Mouse (Mus musculus) liver, embryonic 12.5 days (tissue): ENCODE measurements around the gene Wdr46. TPM values are rescaled to one million over a fixed set of nuclear protein-coding genes. Genes with fewer than 3 reads are reported as not detected.
A peak's percentile ranks its signal among the peaks of the same experiment; 100 is the strongest.

Experiments used
- ATAC-seq: fragments of 200-750 bp; cut with Nextera tagmentation; 2 replicates; pipeline ENCODE4 v1.8.0; 2017; ENCODE audit warnings: moderate number of reproducible peaks, mild to moderate bottlenecking, moderate library complexity
- H3K27ac ChIP-seq: fragments of 300-500 bp; sonication (generic); 2 replicates; pipeline ENCODE4 v1.5.1; 2016; ENCODE audit warnings: mild to moderate bottlenecking
- H3K27me3 ChIP-seq: fragments of 300-500 bp; sonication (generic); replicated peaks from 2 replicates; pipeline ENCODE4 v1.6.1; 2016; ENCODE audit warnings: mild to moderate bottlenecking, moderate library complexity
- H3K36me3 ChIP-seq: fragments of 300-500 bp; sonication (generic); 2 replicates; pipeline ENCODE4 v1.6.1; 2016; ENCODE audit warnings: mild to moderate bottlenecking, moderate library complexity
- H3K4me1 ChIP-seq: fragments of 300-500 bp; sonication (generic); 2 replicates; pipeline ENCODE4 v1.6.1; 2016
- H3K4me2 ChIP-seq: fragments of 300-500 bp; sonication (generic); 2 replicates; pipeline ENCODE4 v1.6.1; 2016; ENCODE audit warnings: mild to moderate bottlenecking, moderate library complexity
- H3K4me3 ChIP-seq: fragments of 300-500 bp; sonication (generic); 2 replicates; pipeline ENCODE4 v1.5.1; 2016; ENCODE audit warnings: mild to moderate bottlenecking, moderate library complexity
- H3K9ac ChIP-seq: fragments of 300-500 bp; sonication (generic); 2 replicates; pipeline ENCODE4 v1.6.1; 2016; ENCODE audit warnings: mild to moderate bottlenecking, moderate library complexity
- H3K9me3 ChIP-seq: fragments of 300-500 bp; sonication (generic); replicated peaks from 2 replicates; pipeline ENCODE4 v1.6.1; 2016; ENCODE audit warnings: mild to moderate bottlenecking, moderate library complexity
- WGBS: fragments of 180-500 bp; shearing (Covaris S2); methylation state at CpG from one replicate; pipeline ENCODE4 v1.1.7; 2016; ENCODE audit not compliant: insufficient replicate concordance; 5-methylcytosine and 5-hydroxymethylcytosine counted together
- polyA plus RNA-seq: library from polyadenylated mRNA; unstranded; fragments of >200 nt; fragmentation: Nextera tagmentation; extraction: Ambion mirVana; gene quantifications from 2 replicates; pipeline ENCODE4 v1.2.1, GENCODE M21; 2016

The Wdr46 gene
- polyA plus RNA-seq, 1 experiment from 2014 or later: 52.7 TPM

DNA sequence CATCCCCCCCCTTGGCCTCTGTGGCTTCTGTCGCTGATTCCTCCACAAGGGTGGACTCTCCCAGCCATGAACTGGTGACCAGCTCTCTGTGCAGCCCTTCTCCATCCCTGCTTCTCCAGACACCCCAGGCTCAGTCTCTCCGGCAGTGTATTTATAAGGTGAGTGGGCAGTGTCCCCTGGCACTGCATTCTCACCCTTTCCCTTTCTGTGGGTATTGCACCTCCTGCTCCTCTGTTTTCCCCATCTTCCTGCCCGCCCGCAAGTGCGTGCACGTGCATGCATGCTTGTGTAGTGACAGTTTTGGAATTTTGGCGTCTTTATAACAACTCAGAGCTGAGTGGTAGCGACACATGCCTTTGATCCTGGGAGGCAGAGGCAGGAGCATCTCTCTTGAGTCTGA, 26.6 kb upstream of the Wdr46 start:
- peaks cover 68% of the 10 kb centered on the region for H3K36me3 ChIP-seq
- peaks cover 18% of the 10 kb centered on the region for H3K9me3 ChIP-seq
- WGBS: 84% methylated on average over 8 of the region's 8 CpGs
- no peak overlapping the region for H3K4me2 ChIP-seq
- H3K27ac ChIP-seq: 0 out of 2 replicates have a peak overlapping the region, but pooled peaks have one; percentile 7
- no peaks in the 10 kb centered on the region for H3K27me3 ChIP-seq
- ATAC-seq: no peak
- no peak overlapping the region for H3K9ac ChIP-seq
- H3K4me3 ChIP-seq: no peak overlapping the region
- H3K4me1 ChIP-seq: peaks cover 66% of the 10 kb centered on the region

DNA sequence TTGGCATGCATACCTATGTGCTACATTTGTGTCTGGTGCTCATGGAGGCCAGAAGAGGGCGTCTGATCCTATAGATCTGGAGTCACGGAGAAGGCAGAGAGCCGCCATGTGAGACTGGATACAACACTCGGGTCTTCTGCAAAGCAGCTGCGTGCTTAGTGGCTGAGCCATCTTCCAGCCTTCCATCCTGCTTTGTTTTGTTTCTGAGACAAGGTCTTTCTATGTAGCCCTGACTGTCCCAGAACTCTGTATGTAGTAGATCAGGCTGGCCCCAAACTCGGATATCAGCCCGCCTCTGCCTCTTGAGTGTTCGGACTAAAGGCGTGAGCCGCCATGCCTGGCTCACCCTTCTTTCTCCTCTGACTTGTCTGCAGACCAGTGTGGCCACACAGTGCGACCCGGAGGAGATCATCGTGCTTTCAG, 25.5 kb upstream of the Wdr46 start:
- peak overlapping the region; percentile 82 for H3K9ac ChIP-seq
- WGBS: 71% methylated on average over 13 of the region's 13 CpGs

DNA sequence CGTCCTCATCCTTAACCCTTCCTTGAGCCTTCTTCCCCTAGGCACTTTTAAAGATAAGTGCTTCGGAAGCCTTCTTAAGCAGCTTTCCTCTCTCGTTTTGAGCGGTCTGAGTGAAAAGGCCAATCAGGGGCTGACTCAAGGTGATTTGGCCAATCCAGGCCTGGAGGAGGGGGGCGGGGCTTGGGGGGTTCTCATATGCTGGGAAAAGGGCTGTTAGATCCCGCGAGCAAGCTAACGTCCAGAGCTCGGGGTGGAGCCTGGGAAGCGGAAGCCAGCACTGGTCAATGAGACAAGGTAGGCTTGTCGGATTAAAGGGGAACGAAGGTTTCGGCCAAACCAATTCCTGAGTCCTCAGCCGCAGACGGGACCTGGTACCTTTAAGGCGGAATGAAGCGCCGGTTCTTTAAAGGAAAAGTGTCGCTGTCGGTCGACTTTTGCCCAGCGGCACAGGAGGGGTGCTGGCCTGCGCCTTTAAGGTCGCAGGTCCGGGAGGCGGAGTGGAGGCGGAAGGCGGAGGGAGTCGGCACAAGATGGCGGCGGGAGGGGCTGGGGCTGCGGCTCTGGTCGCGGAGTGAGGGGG, 24.7 kb upstream of the Wdr46 start, which contains the start of the genes Tapbp and Zbtb22:
Tapbp (plus strand) TSS at position 229 of the 580 bp plus-strand sequence.
Zbtb22 (plus strand) TSS at position 234 of the 580 bp plus-strand sequence.
- ATAC-seq: peak; percentile 86
- H3K4me1 ChIP-seq: peaks cover 65% of the 10 kb centered on the region
- under 1% methylated on average over 33 of the region's 34 CpGs for WGBS

More for the DNA sequence above, 25.5 kb upstream of the Wdr46 start:
- Histone ChIP-seq H3K4me3 (peak overlapping the region; percentile 74), H3K4me2 (peak overlapping the region; percentile 97), H3K9me3 (peaks cover 18% of the 10 kb centered on the region), H3K27ac (peak overlapping the region; percentile 87), H3K36me3 (peaks cover 68% of the 10 kb centered on the region), H3K4me1 (peaks cover 70% of the 10 kb centered on the region), H3K27me3 (no peaks in the 10 kb centered on the region)
- ATAC-seq: no peak

DNA sequence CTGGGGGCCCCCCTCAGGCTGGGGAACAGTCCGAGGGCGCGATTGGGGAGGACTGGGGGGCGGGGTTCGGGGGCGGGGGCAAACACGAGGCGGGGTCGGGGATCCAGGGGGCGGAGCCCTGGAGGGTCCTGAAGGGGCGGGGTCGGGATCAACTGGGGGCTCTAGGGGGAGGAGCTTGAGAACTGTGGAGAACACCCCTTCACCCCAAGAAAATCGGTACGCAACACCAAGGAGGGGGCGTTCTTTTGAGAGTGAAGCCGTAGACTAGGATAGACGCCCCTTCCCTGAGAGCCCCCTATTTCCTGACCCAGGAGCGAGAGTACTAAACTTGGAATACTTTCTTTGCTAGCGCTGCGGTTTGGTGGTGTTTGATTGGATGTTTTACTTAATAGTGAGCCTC, 24.2 kb upstream of the Wdr46 start:
- Histone ChIP-seq H3K27ac (peak overlapping the region; percentile 87), H3K4me3 (peak overlapping the region; percentile 74), H3K9me3 (peaks cover 18% of the 10 kb centered on the region), H3K36me3 (peaks cover 59% of the 10 kb centered on the region), H3K9ac (peak overlapping the region; percentile 82), H3K27me3 (no peaks in the 10 kb centered on the region), H3K4me2 (peak overlapping the region; percentile 97), H3K4me1 (peaks cover 66% of the 10 kb centered on the region)
- WGBS: 4% methylated on average over 16 of the region's 20 CpGs
- ATAC-seq: no peak

More for the DNA sequence above, 24.7 kb upstream of the Wdr46 start, which contains the start of the genes Tapbp and Zbtb22:
- H3K27me3 ChIP-seq: no peaks in the 10 kb centered on the region
- H3K27ac ChIP-seq: peak within 1 kb of the TSS; percentile 87
- H3K9me3 ChIP-seq: peaks cover 18% of the 10 kb centered on the region
- H3K36me3 ChIP-seq: peaks cover 64% of the 10 kb centered on the region
- peak within 1 kb of the TSS; percentile 74 for H3K4me3 ChIP-seq
- peak within 1 kb of the TSS; percentile 82 for H3K9ac ChIP-seq
- peak within 1 kb of the TSS; percentile 97 for H3K4me2 ChIP-seq

DNA sequence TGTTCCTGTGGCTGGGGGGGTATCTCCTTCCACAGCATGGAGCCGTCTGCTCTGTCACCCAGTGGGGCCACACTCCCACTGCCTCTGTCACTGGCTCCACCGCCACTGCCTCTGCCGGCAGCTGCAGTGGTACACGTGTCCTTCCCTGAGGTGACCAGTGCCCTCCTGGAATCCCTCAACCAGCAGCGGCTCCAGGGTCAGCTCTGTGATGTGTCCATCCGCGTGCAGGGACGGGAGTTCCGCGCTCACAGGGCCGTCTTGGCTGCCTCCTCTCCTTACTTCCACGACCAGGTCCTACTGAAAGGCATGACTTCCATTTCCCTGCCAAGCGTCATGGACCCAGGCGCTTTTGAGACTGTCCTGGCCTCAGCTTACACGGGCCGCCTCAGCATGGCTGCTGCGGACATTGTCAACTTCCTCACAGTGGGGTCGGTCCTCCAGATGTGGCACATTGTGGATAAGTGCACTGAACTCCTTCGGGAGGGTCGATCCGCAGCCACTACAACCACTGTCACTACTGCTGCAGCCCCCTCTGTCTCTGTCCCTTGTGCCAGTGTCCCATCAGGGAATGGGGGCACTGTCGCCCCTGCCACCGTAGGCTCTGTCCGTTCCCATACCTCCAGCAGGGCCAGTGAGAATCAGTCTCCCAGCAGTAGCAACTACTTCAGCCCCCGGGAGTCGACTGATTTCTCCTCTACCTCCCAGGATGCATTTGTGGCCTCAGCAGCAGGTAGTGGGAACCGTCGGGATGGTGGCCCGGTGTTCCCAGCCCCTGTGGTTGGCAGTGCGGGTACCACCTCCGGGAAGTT, 23.4 kb upstream of the Wdr46 start:
- Histone ChIP-seq H3K27me3 (no peaks in the 10 kb centered on the region), H3K4me1 (peaks cover 70% of the 10 kb centered on the region), H3K9ac (peak overlapping the region; percentile 82), H3K27ac (peak overlapping the region; percentile 91), H3K4me3 (peak overlapping the region; percentile 74), H3K4me2 (peak overlapping the region; percentile 97), H3K36me3 (peaks cover 51% of the 10 kb centered on the region), H3K9me3 (peaks cover 18% of the 10 kb centered on the region)
- no peak for ATAC-seq
- 80% methylated on average over 31 of the region's 31 CpGs for WGBS

DNA sequence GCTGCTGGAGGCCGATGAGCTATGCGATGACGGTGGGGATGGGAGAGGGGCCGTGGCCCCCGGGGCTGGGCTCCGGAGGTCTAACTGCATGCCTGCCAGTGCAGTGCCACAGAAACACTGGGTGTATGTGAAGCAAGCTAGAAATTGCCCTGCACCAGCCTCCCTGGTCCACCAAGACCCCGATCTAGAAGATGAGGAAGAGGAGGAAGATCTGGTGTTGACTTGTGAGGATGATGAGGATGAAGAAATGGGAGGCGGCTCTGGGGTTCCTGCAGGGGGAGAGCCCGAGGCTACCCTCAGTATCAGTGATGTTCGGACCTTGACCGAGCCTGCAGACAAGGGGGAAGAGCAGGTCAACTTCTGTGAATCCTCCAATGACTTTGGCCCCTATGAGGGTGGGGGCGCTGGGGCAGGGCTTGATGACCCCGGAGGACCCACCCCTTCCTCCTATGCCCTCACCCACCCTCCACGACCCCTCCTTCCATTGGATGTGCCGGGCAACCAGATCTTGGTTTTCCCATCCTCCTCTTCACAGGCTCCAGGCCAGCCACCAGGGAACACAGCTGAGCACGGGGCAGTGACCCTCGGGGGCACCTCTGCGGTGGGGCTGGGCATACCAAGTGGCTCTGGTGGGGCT, 22.7 kb upstream of the Wdr46 start:
- Histone ChIP-seq H3K9ac (no peak overlapping the region), H3K4me1 (peaks cover 70% of the 10 kb centered on the region), H3K9me3 (peaks cover 18% of the 10 kb centered on the region), H3K36me3 (peaks cover 44% of the 10 kb centered on the region), H3K4me3 (peak overlapping the region; percentile 78; the same call in 1 of the 2 replicates), H3K27ac (peak overlapping the region; percentile 91), H3K4me2 (peak overlapping the region; percentile 97), H3K27me3 (no peaks in the 10 kb centered on the region)
- no peak for ATAC-seq
- WGBS: 82% methylated on average over 18 of the region's 18 CpGs

DNA sequence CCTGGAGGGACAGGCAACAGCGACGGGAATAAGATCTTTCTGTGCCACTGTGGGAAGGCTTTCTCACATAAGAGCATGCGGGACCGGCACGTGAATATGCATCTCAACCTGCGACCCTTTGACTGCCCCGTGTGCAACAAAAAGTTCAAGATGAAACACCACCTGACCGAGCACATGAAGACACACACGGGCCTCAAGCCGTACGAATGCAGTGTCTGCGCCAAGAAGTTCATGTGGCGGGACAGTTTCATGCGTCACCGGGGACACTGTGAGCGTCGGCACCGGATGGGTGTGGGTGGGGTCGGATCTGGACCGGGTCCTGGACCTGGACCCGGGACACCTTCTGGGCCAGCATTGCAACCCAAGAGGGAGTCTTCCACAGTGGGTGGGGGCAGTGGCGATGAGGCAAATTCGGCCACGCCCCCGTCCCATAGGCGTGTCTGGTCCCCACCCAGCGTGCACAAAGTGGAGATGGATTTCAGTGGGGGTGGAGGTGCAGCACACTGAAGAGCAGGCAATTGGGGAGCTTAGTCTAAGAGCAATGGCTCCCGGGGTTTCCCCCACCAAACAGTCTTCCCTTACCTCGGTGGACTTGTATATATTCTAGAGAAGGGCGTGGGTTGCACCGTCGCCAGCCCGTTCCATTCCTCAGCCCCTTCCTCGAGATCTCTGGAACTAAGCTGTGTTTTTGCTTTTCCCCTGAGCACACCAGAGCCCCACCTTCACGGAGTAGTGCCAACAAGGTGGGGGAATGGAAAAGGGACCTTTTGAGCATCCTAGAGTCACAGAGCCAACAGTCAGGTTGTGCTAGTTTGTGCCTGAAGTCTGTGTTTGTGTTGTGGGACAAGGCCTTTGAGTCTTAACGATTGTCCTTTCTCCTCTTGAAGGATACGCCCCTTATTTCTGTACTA, 21.9 kb upstream of the Wdr46 start:
- Histone ChIP-seq H3K27ac (peak overlapping the region; percentile 91), H3K36me3 (peaks cover 36% of the 10 kb centered on the region), H3K4me1 (peaks cover 67% of the 10 kb centered on the region), H3K27me3 (no peaks in the 10 kb centered on the region), H3K9ac (peak overlapping the region; percentile 84), H3K4me2 (peak overlapping the region; percentile 97), H3K4me3 (peak overlapping the region; percentile 78), H3K9me3 (peaks cover 18% of the 10 kb centered on the region)
- WGBS: 46% methylated on average over 37 of the region's 37 CpGs
- 0 out of 2 replicates have a peak, but pooled peaks have one; percentile 4 for ATAC-seq

DNA sequence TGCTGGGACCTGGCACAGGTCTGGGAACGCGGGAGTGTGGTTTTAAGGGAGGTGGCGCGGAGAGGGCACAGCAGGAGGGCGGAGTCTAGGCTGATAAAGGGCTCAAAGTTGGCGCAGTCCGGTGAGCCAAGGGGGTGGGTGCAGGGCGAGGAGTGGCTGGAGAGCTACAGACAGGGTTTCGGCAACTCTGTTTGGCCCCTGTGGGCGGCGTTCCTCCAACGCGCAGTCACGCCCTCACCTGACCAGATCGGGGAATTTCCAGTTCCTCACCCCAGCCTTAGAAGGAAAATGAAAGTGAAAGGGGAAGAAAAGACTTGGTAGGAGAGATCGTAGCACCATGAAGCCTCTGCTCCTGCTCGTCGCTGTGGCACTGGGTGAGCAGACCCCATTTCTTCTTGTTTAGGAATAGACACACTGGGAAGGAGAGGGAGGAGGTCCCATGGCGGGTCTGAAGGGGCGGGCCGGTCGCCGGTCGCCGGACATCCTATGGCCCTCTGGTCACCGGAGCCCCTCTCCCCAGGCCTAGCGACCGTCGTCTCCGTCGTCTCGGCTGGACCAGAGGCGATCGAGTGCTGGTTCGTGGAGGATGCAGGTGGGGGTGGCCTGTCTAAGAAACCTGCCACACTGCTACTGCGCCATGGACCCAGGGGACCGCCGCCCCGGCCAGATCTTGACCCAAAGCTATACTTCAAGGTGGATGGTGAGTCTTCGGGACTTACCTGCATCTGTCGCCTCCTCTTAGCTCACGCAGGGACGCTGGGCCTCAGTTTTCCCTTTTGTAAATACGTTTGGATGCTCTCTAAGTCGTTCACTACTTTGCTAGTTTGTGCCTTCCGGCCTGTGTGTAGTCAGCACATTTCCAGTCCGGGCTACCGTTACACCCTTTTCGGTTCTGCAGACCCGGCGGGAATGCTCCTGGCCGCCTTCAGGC, 20.8 kb upstream of the Wdr46 start:
- Histone ChIP-seq H3K36me3 (peaks cover 26% of the 10 kb centered on the region), H3K9me3 (peaks cover 18% of the 10 kb centered on the region), H3K4me1 (peaks cover 68% of the 10 kb centered on the region), H3K9ac (peak overlapping the region; percentile 84), H3K4me2 (peak overlapping the region; percentile 97), H3K4me3 (peak overlapping the region; percentile 78), H3K27ac (peak overlapping the region; percentile 91), H3K27me3 (no peaks in the 10 kb centered on the region)
- ATAC-seq: peak; percentile 76
- WGBS: under 1% methylated on average over 52 of the region's 52 CpGs

DNA sequence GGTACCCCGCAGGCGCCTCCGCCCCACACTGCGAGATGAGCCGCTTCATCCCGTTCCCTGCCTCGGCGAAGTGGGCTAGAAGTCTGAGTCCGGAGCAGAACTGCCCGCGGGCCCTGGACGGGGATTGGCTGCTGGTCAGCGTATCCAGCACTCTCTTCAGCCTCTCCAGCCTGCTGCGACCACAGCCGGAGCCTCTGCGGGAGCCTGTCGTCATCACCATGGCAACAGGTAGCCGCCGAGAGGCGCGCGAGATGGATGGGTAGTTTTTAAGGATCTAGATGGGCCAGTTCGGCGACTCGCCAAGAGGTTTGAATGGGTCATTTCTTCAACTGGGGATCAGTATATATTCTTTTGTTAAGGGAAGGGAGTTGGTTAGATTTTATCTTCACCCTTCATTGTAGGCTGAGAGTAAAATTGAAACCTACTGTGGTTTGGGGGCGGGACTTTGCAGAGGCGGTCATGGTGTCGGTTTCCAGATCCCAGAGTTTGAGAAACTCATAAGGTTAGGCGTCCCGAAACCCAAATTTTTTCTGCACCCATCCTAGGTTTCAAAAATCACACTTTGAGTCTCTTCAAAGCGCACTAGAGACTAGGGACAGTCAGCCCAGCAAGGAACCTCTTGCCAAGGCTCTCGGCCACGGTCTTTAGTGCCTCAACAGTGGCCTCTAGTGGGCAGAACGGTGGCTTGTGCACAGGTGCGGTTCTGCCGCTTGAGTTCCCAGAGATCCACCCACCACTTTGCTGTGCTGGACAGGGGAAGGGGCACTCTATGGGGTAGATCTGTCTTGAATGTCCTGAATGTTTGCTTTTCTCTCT, 20.0 kb upstream of the Wdr46 start:
- peak; percentile 28 for ATAC-seq
- H3K4me1 ChIP-seq: peaks cover 68% of the 10 kb centered on the region

More for the DNA sequence above, 20.0 kb upstream of the Wdr46 start:
- peak overlapping the region; percentile 78 for H3K4me3 ChIP-seq
- H3K9ac ChIP-seq: peak overlapping the region; percentile 84
- H3K4me2 ChIP-seq: peak overlapping the region; percentile 97
- peak overlapping the region; percentile 91 for H3K27ac ChIP-seq
- WGBS: under 1% methylated on average over 36 of the region's 36 CpGs
- peaks cover 18% of the 10 kb centered on the region for H3K9me3 ChIP-seq
- H3K27me3 ChIP-seq: no peaks in the 10 kb centered on the region
- H3K36me3 ChIP-seq: peaks cover 26% of the 10 kb centered on the region
